Mouse (Mus musculus) gastrocnemius, adult 8-10 months (tissue): ENCODE results near the gene Etfrf1. TPM values are rescaled to one million over a fixed set of nuclear protein-coding genes. Genes with fewer than 3 reads are reported as not detected.

Source experiments
- DNase-seq, 2 experiments: peaks; one replicate each; pipeline ENCODE4 v3.0.0; 2022; ENCODE audit warnings: low spot score in 2 of 2
- total RNA-seq, 4 experiments: library from RNA; stranded (reverse); gene quantifications; 2 replicates each; pipeline ENCODE4 v1.2.4; 2022

The Etfrf1 gene
- total RNA-seq, 4 experiments from 2014 or later: 50.3 to 54.7 (median 52.4) TPM

GRCm38 (mm10) chr6:145224246-145224645 lies 13.3 kb downstream of the Etfrf1 start:
- DNase-seq: no peak

GRCm38 (mm10) chr6:145226296-145226695 lies 15.4 kb downstream of the Etfrf1 start:
- DNase-seq: no peak

- no peak for DNase-seq
Measured at GRCm38 (mm10) chr6:145234391-145234790, 23.5 kb downstream of the Etfrf1 start.

GRCm38 (mm10) chr6:145235367-145235766 lies 24.4 kb downstream of the Etfrf1 start:
- no peak for DNase-seq

GRCm38 (mm10) chr6:145237148-145237547 lies 26.2 kb downstream of the Etfrf1 start:
- no peak for DNase-seq

- no peak for DNase-seq
Measured at GRCm38 (mm10) chr6:145240285-145240684, 29.4 kb downstream of the Etfrf1 start.

- DNase-seq: no peak
Measured at GRCm38 (mm10) chr6:145242521-145242920, 31.6 kb downstream of the Etfrf1 start.

GRCm38 (mm10) chr6:145246841-145247240 lies 35.9 kb downstream of the Etfrf1 start:
- no peak for DNase-seq

- no peak for DNase-seq
Measured at GRCm38 (mm10) chr6:145247886-145248285, 37.0 kb downstream of the Etfrf1 start.

GRCm38 (mm10) chr6:145249291-145250184 lies 38.6 kb downstream of the Etfrf1 start:
- peak in 1 of 2 experiments; percentile 15 for DNase-seq

GRCm38 (mm10) chr6:145250185-145250791 lies 39.4 kb downstream of the Etfrf1 start, which contains the start of gene Kras:
TSS of gene Kras (minus strand) at chr6:145250239.
- peak; percentile 73 to 84 for DNase-seq

- DNase-seq: no peak
Measured at GRCm38 (mm10) chr6:145250820-145251219, 39.9 kb downstream of the Etfrf1 start.

GRCm38 (mm10) chr6:145255952-145256700 lies 45.2 kb downstream of the Etfrf1 start:
- no peak for DNase-seq

- DNase-seq: no peak
Measured at GRCm38 (mm10) chr6:145256701-145257073, 45.8 kb downstream of the Etfrf1 start.

- DNase-seq: no peak
Measured at GRCm38 (mm10) chr6:145262314-145262713, 51.4 kb downstream of the Etfrf1 start.

Other genes with a start within 250 kb of the Etfrf1 start
- 1 to 10 TPM in 2 of 4 experiments, under 1 TPM in 2; 0.02 to 1.2 (median 0.80) TPM for gene Bcat1, start 134.9 kb upstream of the Etfrf1 start, total RNA-seq
- gene Lrmp, start 95.5 kb upstream of the Etfrf1 start, total RNA-seq: 1 to 10 TPM in 1 of 4 experiments, under 1 TPM in 2, not detected in 1; 0.25 to 1.1 (median 0.34) TPM
- gene Casc1, start 129 bp upstream of the Etfrf1 start, total RNA-seq: under 1 TPM in 2 of 4 experiments, not detected in 2; 0.15 to 0.17 TPM
- gene Kras, start 39.1 kb downstream of the Etfrf1 start, total RNA-seq: 10 to 100 TPM; 11.7 to 23.7 (median 13.9) TPM